Mouse (Mus musculus): ENCODE measurements at regions not wholly inside any gene's neighbourhood (a gene's known extent, or its start where the extent isn't known, plus 50 kb on each side); places are given as distances from the start of the nearest gene placed in this dataset.

DNA sequence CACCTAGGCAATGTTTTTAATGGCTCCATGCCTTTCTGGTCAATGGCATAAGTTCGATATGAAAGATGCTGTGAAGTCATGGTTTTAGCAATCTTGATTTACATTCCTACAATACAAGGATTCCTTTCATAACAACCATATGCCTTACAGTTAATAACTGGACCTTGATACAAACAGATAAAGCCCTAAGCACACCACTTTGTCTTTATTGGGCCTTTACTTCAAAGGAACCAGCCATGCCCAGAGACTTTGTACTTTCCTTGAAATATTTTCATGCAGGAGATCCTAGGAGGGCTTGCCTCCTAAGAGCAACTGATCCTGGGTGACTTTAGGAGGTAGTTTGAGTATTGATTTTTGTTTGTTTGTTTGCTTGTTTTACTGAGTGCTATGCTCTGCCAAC, 77.1 kb upstream of the Grik1 start:
- no peak overlapping the region for H3K4me2 ChIP-seq (replicated peaks)
- no peaks in the 10 kb centered on the region for H3K9me3 ChIP-seq (ENCODE audit: control insufficient read depth, low read length)
- no peaks in the 10 kb centered on the region for H3K27me3 ChIP-seq (ENCODE audit: control insufficient read depth, insufficient read depth, low read length)
- H3K4me3 ChIP-seq (replicated peaks; ENCODE audit: low read length): no peak overlapping the region
- WGBS: 95% methylated on average over 1 of the region's 1 CpGs
- no peak overlapping the region for H3K27ac ChIP-seq
- no peak overlapping the region for H3K9ac ChIP-seq
- DNase-seq (ENCODE audit: low spot score) (no peak), ATAC-seq (ENCODE audit: low FRiP score) (no peak)
- no peaks in the 10 kb centered on the region for H3K4me1 ChIP-seq (replicated peaks; ENCODE audit: control insufficient read depth, insufficient read depth, low read length)
- H3K36me3 ChIP-seq (replicated peaks; ENCODE audit: control insufficient read depth, insufficient read depth): no peaks in the 10 kb centered on the region

DNA sequence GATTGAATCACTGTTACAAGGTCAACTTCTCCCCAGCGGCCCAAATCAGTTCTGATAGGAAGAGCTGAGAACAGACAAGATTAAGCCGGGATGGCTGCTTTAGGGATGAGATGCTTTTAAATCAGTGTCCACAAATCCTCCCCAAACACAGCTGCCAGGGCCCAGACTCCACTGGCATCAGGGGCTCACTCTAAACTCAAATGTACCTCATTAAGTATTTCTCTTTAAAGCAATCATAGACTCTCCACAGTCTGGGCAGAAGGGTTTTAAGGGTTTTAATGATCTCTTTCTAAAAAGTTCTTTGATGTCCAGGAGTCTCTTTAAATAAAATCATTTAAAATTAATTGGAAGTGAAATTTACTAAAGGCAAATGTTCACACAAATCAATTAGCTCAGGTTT, 70.0 kb upstream of the Grik1 start:
- no peak for DNase-seq (ENCODE audit: low spot score)
- ATAC-seq (ENCODE audit: low FRiP score): no peak
- H3K27me3 ChIP-seq (ENCODE audit: control insufficient read depth, insufficient read depth, low read length): no peaks in the 10 kb centered on the region
- no peaks in the 10 kb centered on the region for H3K4me1 ChIP-seq (replicated peaks; ENCODE audit: control insufficient read depth, insufficient read depth, low read length)
- H3K9me3 ChIP-seq (ENCODE audit: control insufficient read depth, low read length): no peaks in the 10 kb centered on the region
- H3K4me2 ChIP-seq (replicated peaks): no peak overlapping the region
- no peaks in the 10 kb centered on the region for H3K36me3 ChIP-seq (replicated peaks; ENCODE audit: control insufficient read depth, insufficient read depth)
- 55% methylated on average over 2 of the region's 2 CpGs for WGBS
- no peak overlapping the region for H3K9ac ChIP-seq
- H3K27ac ChIP-seq: no peak overlapping the region
- no peak overlapping the region for H3K4me3 ChIP-seq (replicated peaks; ENCODE audit: low read length)
